ENCODE assay signal across 8 mouse cellular contexts in genomic region chr9:43261941-43262340, GRCm38 (mm10). TPM values are rescaled to one million over a fixed set of nuclear protein-coding genes. Genes with fewer than 3 reads are reported as not detected.
DNase-seq lines count a peak whose midpoint lies in the region.

No protein-coding gene starts in this region.

- H3K36me3 ChIP-seq in heart, embryonic 10.5 days = no peaks in the 10 kb centered on the region

- no peak for DNase-seq in heart, embryonic 10.5 days (ENCODE audit: low spot score)
- no peak for DNase-seq in heart, adult 8-10 months (ENCODE audit: low spot score)
- DNase-seq in 416B (ENCODE audit: low read depth) (peak; percentile 90), liver (peak; percentile 26)
- peak; percentile 56 for DNase-seq in fibroblast of lung, adult 2 months (ENCODE audit: low read depth)
- no peak for DNase-seq in left cerebral cortex, adult 9 months (ENCODE audit: low spot score in 2 of 2)
- DNase-seq in cerebellum, postnatal 14 days = no peak
- DNase-seq in spleen, postnatal 10 days (ENCODE audit: low spot score in 2 of 2) = no peak

- H3K4me1 ChIP-seq in heart, embryonic 10.5 days = peaks cover 40% of the 10 kb centered on the region

- no peak overlapping the region for H3K4me3 ChIP-seq in heart, embryonic 10.5 days

- H3K9me3 ChIP-seq in heart, embryonic 10.5 days = no peaks in the 10 kb centered on the region

- WGBS in heart, embryonic 10.5 days = 37% methylated on average over 2 of the region's 2 CpGs

- no peaks in the 10 kb centered on the region for H3K27me3 ChIP-seq in heart, embryonic 10.5 days (ENCODE audit: insufficient read depth, poor library complexity, severe bottlenecking)

- H3K27ac ChIP-seq in heart, embryonic 10.5 days = peak overlapping the region; percentile 74

RNA-seq across cellular contexts. Expression of gene Oaf, which starts 22.2 kb away (rescaled TPM):
- 31.1 and 39.8 TPM in 2 replicates for polyA plus RNA-seq in heart, embryonic 10.5 days (2016; fragmentation: Nextera tagmentation; extraction: Ambion mirVana)
- 10 to 100 TPM in 1 of 4 experiments, 1 to 10 TPM in 3; 8.9 to 10.2 (median 9.0) TPM for total RNA-seq in heart, adult 8-10 months (2022)

RNA-seq across cellular contexts. Expression of gene Trim29, which starts 48.7 kb away (rescaled TPM):
- polyA plus RNA-seq in heart, embryonic 10.5 days (2016; fragmentation: Nextera tagmentation; extraction: Ambion mirVana) = 0.30 and 0.88 TPM in 2 replicates
- not detected for total RNA-seq in heart, adult 8-10 months (2022)

RNA-seq across cellular contexts. Expression of gene Pou2f3, which starts 51.8 kb away (rescaled TPM):
- 0.10 TPM in 1 of 2 replicates, not detected in the other for polyA plus RNA-seq in heart, embryonic 10.5 days (2016; fragmentation: Nextera tagmentation; extraction: Ambion mirVana)
- not detected for total RNA-seq in heart, adult 8-10 months (2022)

Comparison
In these comparisons a context has a peak if more than half of its experiments do, and no peak if none do; other contexts are left out.
1. DNase-seq: peak in 416B (single experiment), fibroblast of lung, adult 2 months (single experiment) and liver (single experiment); none in heart, embryonic 10.5 days (single experiment), heart, adult 8-10 months (single experiment), left cerebral cortex, adult 9 months (0 of 2), cerebellum, postnatal 14 days (0 of 2) and spleen, postnatal 10 days (0 of 2).